Mouse (Mus musculus) limb, embryonic 10.5 days (tissue): ENCODE results near the gene Eif4e3. TPM values are rescaled to one million over a fixed set of nuclear protein-coding genes. Genes with fewer than 3 reads are reported as not detected.

Experiments
- polyA plus RNA-seq: library from polyadenylated mRNA; unstranded; fragments of >200 nt; fragmentation: Nextera tagmentation; extraction: Ambion mirVana; gene quantifications from 2 replicates; pipeline ENCODE4 v1.2.1, GENCODE M21; 2016

Eif4e3 gene
- polyA plus RNA-seq, 1 experiment from 2014 or later: 14.6 TPM

Other genes starting within 250 kb of the Eif4e3 start
- 30.6 and 47.3 TPM in 2 replicates for gene Foxp1, start 144.1 kb downstream of the Eif4e3 start, polyA plus RNA-seq
- gene Gm20696, start within 50 bp of the Eif4e3 start, polyA plus RNA-seq: 2.4 and 3.2 TPM in 2 replicates
- gene Gpr27, start 25.9 kb upstream of the Eif4e3 start, polyA plus RNA-seq: 1.0 and 1.1 TPM in 2 replicates
- not detected in 2 replicates for gene Prok2, start 59.6 kb upstream of the Eif4e3 start, polyA plus RNA-seq